Mouse (Mus musculus): ENCODE data around the gene Cadm1. TPM values are rescaled to one million over a fixed set of nuclear protein-coding genes. Genes with fewer than 3 reads are reported as not detected.

Cadm1 gene
- polyA plus RNA-seq, 1 experiment from 2014 or later, result 84.9 TPM

DNA sequence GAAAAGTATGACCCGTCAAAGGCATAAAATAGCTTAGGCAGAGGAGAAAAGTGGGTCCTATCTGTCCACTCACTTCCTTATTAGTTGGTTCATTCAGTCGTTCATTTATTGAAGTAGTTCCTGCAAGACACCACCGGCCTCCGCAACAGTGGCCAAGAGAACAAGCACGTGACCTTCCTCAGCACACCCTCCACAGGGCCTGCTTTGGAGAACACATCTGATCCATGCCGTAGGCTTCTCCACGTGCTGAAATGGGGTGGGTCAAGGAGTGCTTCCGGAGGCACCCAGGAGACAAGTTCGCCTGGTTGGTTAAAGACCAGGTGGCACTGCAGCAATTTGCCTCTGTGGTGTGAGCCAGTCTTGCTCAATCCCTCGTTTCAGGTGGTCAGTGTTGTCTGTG is 236.4 kb downstream of the Cadm1 start:
- Histone ChIP-seq H3K27ac (ENCODE audit: low read length) (no peak overlapping the region), H3K9me3 (ENCODE audit: low read length) (no peaks in the 10 kb centered on the region), H3K4me1 (ENCODE audit: insufficient read depth, low read depth, low read length) (no peaks in the 10 kb centered on the region), H3K9ac (replicated peaks; ENCODE audit: low read depth) (no peak overlapping the region), H3K4me3 (ENCODE audit: low read depth, low read length) (no peak overlapping the region), H3K4me2 (replicated peaks; ENCODE audit: low read depth, low read length) (no peak overlapping the region), H3K27me3 (replicated peaks; ENCODE audit: insufficient read depth, low read length) (no peaks in the 10 kb centered on the region), H3K36me3 (ENCODE audit: insufficient read depth, low read length) (no peaks in the 10 kb centered on the region)
- TF ChIP-seq EP300 (IDR thresholded peaks at IDR 0.05) (no peak), CTCF (IDR thresholded peaks at IDR 0.05) (no peak)
- peak; percentile 44 for ATAC-seq
- 45% methylated on average over 10 of the region's 10 CpGs for WGBS
- no peak for DNase-seq (ENCODE audit: low spot score)

DNA sequence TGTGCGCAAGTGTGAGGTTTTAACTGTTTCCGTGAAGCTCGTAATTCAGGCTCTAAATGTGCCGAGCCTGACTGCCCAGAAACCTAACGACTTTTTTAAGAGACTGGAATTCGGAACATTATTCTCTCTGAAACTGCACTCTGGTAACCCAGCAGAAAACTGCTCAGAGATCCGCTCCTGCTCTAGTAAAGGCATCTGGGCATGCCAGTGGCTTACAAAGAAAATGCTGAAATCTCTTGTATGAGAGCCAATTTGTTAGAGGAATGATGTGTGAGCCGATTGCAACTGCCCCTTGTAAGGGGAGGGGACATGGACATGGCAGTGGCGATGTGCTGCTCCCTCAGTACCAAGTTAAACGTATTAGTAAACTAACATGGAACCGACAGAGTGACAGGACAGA is 240.9 kb downstream of the Cadm1 start:
- 42% methylated on average over 11 of the region's 11 CpGs for WGBS
- TF ChIP-seq CTCF (IDR thresholded peaks at IDR 0.05), result no peak
- TF ChIP-seq EP300 (IDR thresholded peaks at IDR 0.05), result no peak
- H3K27me3 ChIP-seq (replicated peaks; ENCODE audit: insufficient read depth, low read length), result no peaks in the 10 kb centered on the region
- H3K4me3 ChIP-seq (ENCODE audit: low read depth, low read length), result no peak overlapping the region
- H3K9me3 ChIP-seq (ENCODE audit: low read length), result no peaks in the 10 kb centered on the region
- DNase-seq (ENCODE audit: low spot score) (peak; percentile 33), ATAC-seq (no peak)
- no peaks in the 10 kb centered on the region for H3K36me3 ChIP-seq (ENCODE audit: insufficient read depth, low read length)
- no peak overlapping the region for H3K27ac ChIP-seq (ENCODE audit: low read length)
- no peak overlapping the region for H3K9ac ChIP-seq (replicated peaks; ENCODE audit: low read depth)
- no peaks in the 10 kb centered on the region for H3K4me1 ChIP-seq (ENCODE audit: insufficient read depth, low read depth, low read length)
- no peak overlapping the region for H3K4me2 ChIP-seq (replicated peaks; ENCODE audit: low read depth, low read length)

DNA sequence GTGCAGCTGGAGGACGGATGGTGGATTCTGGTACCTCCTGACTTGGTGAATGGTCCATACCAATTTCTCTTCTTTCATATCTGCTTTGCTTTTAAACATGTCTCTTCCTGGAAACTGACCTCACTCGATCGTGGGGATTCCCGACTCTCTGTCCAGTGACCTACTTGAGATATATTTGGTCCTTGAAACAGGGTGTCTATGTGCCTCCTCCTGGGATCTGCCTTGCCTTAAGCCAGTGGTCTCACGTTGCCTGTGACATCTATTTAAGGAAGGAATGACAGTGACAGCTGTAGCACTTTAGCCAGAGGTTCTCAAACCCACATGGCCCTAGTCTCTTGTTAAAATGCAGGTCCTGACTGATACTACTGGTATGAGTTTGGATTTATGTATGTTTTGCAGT is 242.0 kb downstream of the Cadm1 start:
- Histone ChIP-seq H3K4me2 (replicated peaks; ENCODE audit: low read depth, low read length) (no peak overlapping the region), H3K27me3 (replicated peaks; ENCODE audit: insufficient read depth, low read length) (no peaks in the 10 kb centered on the region), H3K4me3 (ENCODE audit: low read depth, low read length) (no peak overlapping the region), H3K27ac (ENCODE audit: low read length) (no peak overlapping the region), H3K9ac (replicated peaks; ENCODE audit: low read depth) (no peak overlapping the region), H3K4me1 (ENCODE audit: insufficient read depth, low read depth, low read length) (no peaks in the 10 kb centered on the region), H3K36me3 (ENCODE audit: insufficient read depth, low read length) (no peaks in the 10 kb centered on the region), H3K9me3 (ENCODE audit: low read length) (no peaks in the 10 kb centered on the region)
- no peak for ATAC-seq
- TF ChIP-seq CTCF (IDR thresholded peaks at IDR 0.05) (no peak), EP300 (IDR thresholded peaks at IDR 0.05) (no peak)
- no peak for DNase-seq (ENCODE audit: low spot score)
- 29% methylated on average over 5 of the region's 5 CpGs for WGBS

DNA sequence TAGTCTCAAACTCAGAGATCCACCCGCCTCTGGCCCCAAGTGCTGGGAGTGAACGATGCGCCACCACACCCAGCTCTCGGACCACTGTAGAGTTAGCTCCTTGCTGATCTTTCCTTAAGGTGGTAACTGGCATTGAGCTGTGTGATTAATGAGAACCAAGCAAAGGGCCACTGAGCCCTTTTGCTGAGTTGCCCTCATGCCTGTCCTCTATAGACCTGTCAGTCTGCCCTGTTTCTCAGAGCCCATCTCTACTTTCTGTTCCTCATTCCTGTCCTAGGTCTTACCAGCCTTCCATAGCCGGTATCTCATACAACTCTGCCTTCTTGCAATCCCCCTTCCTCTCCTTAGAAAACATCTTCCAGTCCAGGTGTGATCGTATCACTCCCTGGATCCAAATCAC is 242.8 kb downstream of the Cadm1 start:
- ATAC-seq (no peak), DNase-seq (ENCODE audit: low spot score) (no peak)
- H3K9me3 ChIP-seq (ENCODE audit: low read length), result no peaks in the 10 kb centered on the region
- no peaks in the 10 kb centered on the region for H3K27me3 ChIP-seq (replicated peaks; ENCODE audit: insufficient read depth, low read length)
- WGBS, result 89% methylated on average over 6 of the region's 6 CpGs
- H3K4me3 ChIP-seq (ENCODE audit: low read depth, low read length), result no peak overlapping the region
- no peak overlapping the region for H3K27ac ChIP-seq (ENCODE audit: low read length)
- H3K4me2 ChIP-seq (replicated peaks; ENCODE audit: low read depth, low read length), result no peak overlapping the region
- TF ChIP-seq CTCF (IDR thresholded peaks at IDR 0.05) (no peak), EP300 (IDR thresholded peaks at IDR 0.05) (no peak)
- no peaks in the 10 kb centered on the region for H3K36me3 ChIP-seq (ENCODE audit: insufficient read depth, low read length)
- no peaks in the 10 kb centered on the region for H3K4me1 ChIP-seq (ENCODE audit: insufficient read depth, low read depth, low read length)
- no peak overlapping the region for H3K9ac ChIP-seq (replicated peaks; ENCODE audit: low read depth)

DNA sequence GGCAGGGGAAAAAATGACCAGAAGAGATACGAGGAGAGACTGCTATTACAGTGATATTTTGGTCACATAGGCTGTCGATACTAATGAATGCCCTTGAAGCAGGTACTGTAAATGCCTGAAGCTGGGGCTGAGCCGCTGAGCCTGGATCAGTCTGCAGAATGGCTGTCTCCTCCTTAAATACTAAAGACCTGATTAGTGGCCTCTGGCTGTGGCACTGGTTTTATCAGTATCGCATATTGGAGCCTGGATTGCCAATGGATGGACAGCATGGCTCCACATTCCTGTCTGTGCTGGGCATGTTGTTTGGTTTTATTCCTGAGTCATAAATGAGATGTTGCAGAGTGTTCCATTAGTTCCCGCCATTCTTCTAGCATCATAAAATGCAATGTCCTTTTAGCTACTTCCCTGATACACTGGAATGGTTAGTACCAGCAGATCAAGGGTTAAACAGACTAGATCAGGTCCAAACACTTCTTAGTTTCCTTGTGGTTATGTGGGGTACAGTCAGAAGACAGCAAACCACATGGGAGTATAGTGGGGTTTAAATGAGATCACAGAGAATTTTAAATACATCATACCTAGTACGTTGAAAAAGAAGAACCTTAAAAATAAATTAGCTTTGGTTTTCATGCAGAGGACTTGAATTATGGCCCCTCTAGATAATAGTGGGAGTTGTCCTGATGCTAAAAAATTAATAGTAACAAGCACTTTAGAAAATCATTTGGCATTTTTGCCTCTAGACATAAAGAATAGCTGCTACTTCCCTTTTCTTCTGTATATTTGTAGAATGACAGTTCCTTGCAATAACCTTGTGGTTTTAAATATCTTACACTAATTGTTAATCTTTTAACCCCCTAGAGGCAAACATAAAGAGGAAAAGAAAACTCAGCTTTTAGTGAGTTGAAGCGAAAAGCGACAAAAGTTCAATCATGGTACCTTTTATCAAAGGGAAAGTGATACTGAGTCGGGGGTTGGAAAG is 247.3 kb downstream of the Cadm1 start:
- DNase-seq (ENCODE audit: low spot score) (no peak), ATAC-seq (no peak)
- Histone ChIP-seq H3K9me3 (ENCODE audit: low read length) (no peaks in the 10 kb centered on the region), H3K9ac (replicated peaks; ENCODE audit: low read depth) (no peak overlapping the region), H3K27ac (ENCODE audit: low read length) (no peak overlapping the region), H3K4me3 (ENCODE audit: low read depth, low read length) (no peak overlapping the region), H3K36me3 (ENCODE audit: insufficient read depth, low read length) (no peaks in the 10 kb centered on the region), H3K4me2 (replicated peaks; ENCODE audit: low read depth, low read length) (no peak overlapping the region), H3K27me3 (replicated peaks; ENCODE audit: insufficient read depth, low read length) (no peaks in the 10 kb centered on the region), H3K4me1 (ENCODE audit: insufficient read depth, low read depth, low read length) (no peaks in the 10 kb centered on the region)
- WGBS, result 72% methylated on average over 9 of the region's 9 CpGs
- TF ChIP-seq CTCF (IDR thresholded peaks at IDR 0.05) (no peak), EP300 (IDR thresholded peaks at IDR 0.05) (no peak)

DNA sequence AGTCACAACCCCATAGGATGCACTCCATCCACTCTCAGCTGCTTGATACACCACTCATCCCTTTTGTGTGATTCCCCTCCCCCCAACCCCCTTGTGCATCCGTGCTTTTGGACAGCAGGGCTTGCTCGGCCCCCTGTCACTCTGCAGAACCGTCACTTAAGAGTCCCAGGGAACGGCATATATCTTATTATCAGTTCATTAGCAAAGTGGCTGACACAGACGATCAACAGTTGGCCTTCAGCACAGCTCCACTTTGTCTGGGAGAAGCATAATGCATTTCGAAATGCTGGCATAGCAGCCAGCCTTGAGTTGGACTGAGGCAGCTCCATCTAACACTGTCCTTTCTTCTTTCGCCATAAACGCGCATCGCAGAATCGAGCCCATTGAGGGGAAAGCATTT is 248.5 kb downstream of the Cadm1 start:
- WGBS, result 48% methylated on average over 11 of the region's 11 CpGs
- Histone ChIP-seq H3K9ac (replicated peaks; ENCODE audit: low read depth) (no peak overlapping the region), H3K27me3 (replicated peaks; ENCODE audit: insufficient read depth, low read length) (no peaks in the 10 kb centered on the region), H3K9me3 (ENCODE audit: low read length) (no peaks in the 10 kb centered on the region), H3K4me1 (ENCODE audit: insufficient read depth, low read depth, low read length) (no peaks in the 10 kb centered on the region), H3K4me3 (ENCODE audit: low read depth, low read length) (no peak overlapping the region), H3K27ac (ENCODE audit: low read length) (no peak overlapping the region), H3K4me2 (replicated peaks; ENCODE audit: low read depth, low read length) (no peak overlapping the region), H3K36me3 (ENCODE audit: insufficient read depth, low read length) (no peaks in the 10 kb centered on the region)
- ATAC-seq (peak; percentile 91), DNase-seq (ENCODE audit: low spot score) (peak; percentile 86)
- no peak; the same call in 1 of the 2 replicates for TF ChIP-seq EP300 (IDR thresholded peaks at IDR 0.05)
- TF ChIP-seq CTCF (IDR thresholded peaks at IDR 0.05), result 0 out of 2 replicates have a peak, but pooled peaks have one; percentile 5
